Mouse (Mus musculus) kidney, postnatal 36 days (tissue): Measurements from ENCODE around the gene Morn2.
A peak's percentile ranks its signal among the peaks of the same experiment; 100 is the strongest.

Experiments used
- DNase-seq, 2 experiments: peaks; one replicate each; pipeline ENCODE4 v3.0.0; 2021 to 2022; ENCODE audit warnings: mixed read lengths in 2 of 2

Gene Morn2

DNA sequence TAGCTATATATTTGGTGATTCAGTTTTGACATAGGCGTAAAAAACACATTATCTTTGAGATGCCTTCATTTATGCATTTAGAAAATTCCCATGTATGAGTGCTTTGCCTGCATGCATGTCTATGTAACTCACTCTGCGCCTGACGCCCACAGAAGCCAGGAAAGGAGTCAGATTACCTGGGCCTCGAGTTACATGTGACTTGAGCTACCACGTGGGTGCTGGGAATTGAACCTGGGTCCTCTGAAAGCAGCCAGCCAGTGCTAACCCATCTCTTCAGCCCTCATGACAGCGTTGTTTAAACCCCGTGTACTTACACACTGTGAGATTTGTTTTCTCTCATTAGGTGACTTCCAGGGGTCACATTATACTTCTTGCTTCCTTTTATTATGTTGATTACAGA is 34.5 kb downstream of the Morn2 start:
- no peak for DNase-seq

DNA sequence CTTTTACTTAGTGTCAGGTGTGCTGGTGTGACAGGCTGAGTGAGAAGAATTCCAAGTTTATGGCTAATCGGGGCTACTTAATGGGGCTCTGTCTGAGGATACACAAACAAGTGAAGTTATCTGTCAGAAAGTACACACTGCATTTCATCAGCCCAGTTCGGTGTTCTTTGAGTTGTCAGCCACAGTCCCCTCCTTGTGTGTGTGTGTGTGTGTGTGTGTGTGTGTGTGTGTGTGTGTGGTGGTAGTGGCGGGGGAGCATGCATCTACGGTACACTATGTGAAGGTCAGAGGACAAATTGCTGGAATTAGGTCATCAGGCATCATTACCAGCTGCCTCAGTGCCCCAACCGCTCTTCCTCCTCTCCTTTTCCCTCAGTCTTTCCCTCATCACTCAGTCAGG is 35.5 kb downstream of the Morn2 start:
- DNase-seq: no peak

DNA sequence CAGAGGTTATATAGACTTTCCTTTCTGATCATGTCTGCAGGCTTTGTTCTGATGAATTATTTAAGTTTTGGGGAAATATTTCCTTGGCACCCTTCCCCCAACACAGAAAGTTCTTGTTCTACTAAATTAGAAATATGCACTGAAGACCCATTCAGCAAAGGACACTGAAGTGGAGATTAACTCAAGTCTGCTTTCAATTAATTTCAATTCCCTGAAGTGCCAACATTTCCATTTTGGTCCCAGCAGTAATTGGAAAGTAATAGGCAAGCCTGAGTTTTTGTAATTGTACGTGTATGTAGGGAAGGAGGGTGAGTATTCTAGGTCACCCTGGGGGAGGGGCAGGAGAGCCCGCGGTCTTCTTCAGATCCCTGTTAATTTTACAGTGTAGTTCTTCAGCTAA is 36.4 kb downstream of the Morn2 start:
- DNase-seq: no peak

DNA sequence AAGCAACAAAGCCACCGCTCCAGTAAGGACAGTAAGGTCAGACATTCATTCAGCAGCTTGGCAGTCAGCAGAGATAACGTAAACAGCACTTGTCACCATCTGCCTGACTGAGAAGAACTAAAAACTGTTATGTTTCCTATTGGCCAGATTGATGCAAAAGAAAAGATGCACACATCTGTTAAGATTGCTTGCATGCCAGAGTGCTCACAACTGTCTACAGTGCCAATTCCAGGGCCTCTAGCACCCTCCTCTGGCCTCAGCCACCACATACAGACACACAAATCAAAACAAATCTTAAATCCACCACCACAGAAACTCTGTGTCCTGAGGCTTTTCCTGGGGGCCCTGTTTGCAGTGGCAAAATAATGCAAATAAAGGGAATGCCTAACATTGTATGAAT is 42.4 kb downstream of the Morn2 start:
- peak in 1 of 2 experiments; percentile 9 for DNase-seq

DNA sequence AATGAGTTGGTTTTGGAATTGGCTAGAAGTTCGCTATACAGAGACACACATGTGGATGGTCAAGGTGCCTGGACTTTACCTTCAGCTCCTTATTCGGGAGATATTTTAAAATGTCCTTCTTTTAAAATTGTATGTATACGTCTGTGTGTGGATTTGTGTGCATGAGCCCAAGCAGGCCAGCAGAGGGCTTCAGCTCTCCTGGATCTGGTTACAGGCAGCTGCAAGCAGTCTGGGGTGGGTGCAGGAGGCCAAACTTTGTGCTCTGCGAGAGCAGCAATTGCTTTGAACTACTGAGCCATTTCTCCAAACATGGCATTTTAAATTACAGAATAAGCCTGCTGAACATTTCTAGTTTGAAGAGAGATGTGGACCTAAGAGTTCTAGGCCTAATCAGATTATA is 55.3 kb downstream of the Morn2 start:
- DNase-seq: peak; percentile 2 to 19

DNA sequence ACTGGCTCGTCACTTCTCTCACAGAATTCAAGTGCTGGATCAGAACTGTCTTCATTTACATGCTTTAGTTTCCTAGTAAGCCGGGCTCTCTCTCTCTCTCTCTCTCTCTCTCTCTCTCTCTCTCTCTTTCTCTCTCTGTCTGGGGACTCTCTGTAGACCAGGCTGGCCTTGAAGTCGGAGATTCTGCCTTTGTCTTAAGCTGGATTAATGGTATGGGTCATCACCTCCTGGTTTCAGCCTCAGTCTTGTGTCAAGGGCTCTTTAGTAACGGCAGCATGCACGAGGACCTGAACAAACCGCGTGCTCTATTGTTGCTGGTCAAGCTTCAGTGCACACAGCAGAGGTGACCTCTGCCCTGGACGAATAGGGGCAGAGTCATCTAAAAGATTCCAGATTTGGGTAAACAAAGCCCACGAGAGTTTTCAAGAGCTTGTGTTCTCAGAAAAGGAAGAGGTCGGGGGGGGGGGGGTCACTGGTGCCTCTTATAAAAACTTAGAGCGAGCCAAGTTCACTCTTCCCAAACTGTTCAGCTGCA is 56.7 kb downstream of the Morn2 start:
- peak; percentile 10 to 44 for DNase-seq
